Mouse (Mus musculus) hematopoietic stem cell, adult 5-6 weeks (primary cell): ENCODE results near the gene Actg2. TPM values are rescaled to one million over a fixed set of nuclear protein-coding genes. Genes with fewer than 3 reads are reported as not detected.

ENCODE experiments used
- ATAC-seq, 2 experiments: fragments of 125-278 bp in 1 of 2; replicated peaks in 1 of 2; 2 replicates each; pipeline ENCODE4 v1.8.0; 2016 to 2017; ENCODE audit warnings: inconsistent platforms in 2 of 2, mild to moderate bottlenecking in 2 of 2, moderate number of reproducible peaks in 2 of 2, low read depth in 1 of 2, moderate TSS enrichment in 1 of 2; ENCODE audit not compliant: low FRiP score in 2 of 2, poor library complexity in 2 of 2, severe bottlenecking in 2 of 2, insufficient read depth in 1 of 2, low TSS enrichment in 1 of 2
- total RNA-seq: library from RNA; stranded (forward); fragments of 172-1452, 232-1000 nt; gene quantifications from 2 replicates; pipeline ENCODE4 v1.2.3, GENCODE M21; 2017

Actg2 gene
- total RNA-seq, 1 experiment from 2014 or later, result not detected

GRCm38 (mm10) chr6:83496009-83496752 lies 39.9 kb downstream of the Actg2 start:
- no peak for ATAC-seq

- ATAC-seq, result no peak
Measured at GRCm38 (mm10) chr6:83490622-83491021, 45.4 kb downstream of the Actg2 start.

- ATAC-seq, result no peak
Measured at GRCm38 (mm10) chr6:83488200-83488599, 47.9 kb downstream of the Actg2 start.

- no peak for ATAC-seq
Measured at GRCm38 (mm10) chr6:83487298-83487697, 48.8 kb downstream of the Actg2 start.

- ATAC-seq, result no peak
Measured at GRCm38 (mm10) chr6:83485854-83486253, 50.2 kb downstream of the Actg2 start.

GRCm38 (mm10) chr6:83483776-83484175 lies 52.3 kb downstream of the Actg2 start:
- no peak for ATAC-seq

- peak; percentile 69 to 81 for ATAC-seq
Measured at GRCm38 (mm10) chr6:83482418-83483085, 53.5 kb downstream of the Actg2 start.

GRCm38 (mm10) chr6:83480019-83480655 lies 55.9 kb downstream of the Actg2 start:
- no peak for ATAC-seq

GRCm38 (mm10) chr6:83479193-83479592 lies 56.9 kb downstream of the Actg2 start:
- no peak for ATAC-seq

- no peak for ATAC-seq
Measured at GRCm38 (mm10) chr6:83478628-83479027, 57.4 kb downstream of the Actg2 start.

- no peak for ATAC-seq
Measured at GRCm38 (mm10) chr6:83478217-83478616, 57.8 kb downstream of the Actg2 start.

- ATAC-seq, result 0 out of 4 replicates have a peak, but pooled peaks of 1 of the 2 experiments have one; percentile 18
Measured at GRCm38 (mm10) chr6:83475431-83475830, 60.6 kb downstream of the Actg2 start.

GRCm38 (mm10) chr6:83473240-83473639 lies 62.8 kb downstream of the Actg2 start:
- peak; percentile 70 to 85 for ATAC-seq

- ATAC-seq, result no peak
Measured at GRCm38 (mm10) chr6:83471739-83472138, 64.3 kb downstream of the Actg2 start.

GRCm38 (mm10) chr6:83464011-83464410 lies 72.1 kb downstream of the Actg2 start:
- no peak for ATAC-seq
